Mouse (Mus musculus) midbrain, embryonic 10.5 days (tissue): ENCODE data around the gene Gdf9. TPM values are rescaled to one million over a fixed set of nuclear protein-coding genes. Genes with fewer than 3 reads are reported as not detected.
"Not testable (repeated sequence)": the region's sequence is repeated elsewhere in the genome, so short reads cannot be mapped to it uniquely, and the experiment has no call there.

Source experiments
- DNase-seq: peaks from one replicate; pipeline ENCODE4 v3.0.0-alpha.2; 2017; ENCODE audit warnings: low spot score
- H3K27ac ChIP-seq: fragments of 300-500 bp; sonication (generic); replicated peaks from 2 replicates; pipeline ENCODE4 v1.5.1; 2016; ENCODE audit warnings: mild to moderate bottlenecking
- H3K27me3 ChIP-seq: fragments of 300-500 bp; sonication (generic); 2 replicates; pipeline ENCODE4 v1.6.1; 2016; ENCODE audit warnings: low read depth, mild to moderate bottlenecking; ENCODE audit not compliant: poor library complexity, severe bottlenecking
- H3K36me3 ChIP-seq: fragments of 300-500 bp; sonication (generic); 2 replicates; pipeline ENCODE4 v1.6.1; 2016; ENCODE audit warnings: mild to moderate bottlenecking, moderate library complexity
- H3K4me1 ChIP-seq: fragments of 300-500 bp; sonication (generic); 2 replicates; pipeline ENCODE4 v1.6.1; 2016
- H3K4me3 ChIP-seq: fragments of 300-500 bp; sonication (generic); 2 replicates; pipeline ENCODE4 v1.5.1; 2016; ENCODE audit warnings: mild to moderate bottlenecking, moderate library complexity
- H3K9me3 ChIP-seq: fragments of 300-500 bp; sonication (generic); replicated peaks from 2 replicates; pipeline ENCODE4 v1.6.1; 2016; ENCODE audit warnings: mild to moderate bottlenecking
- WGBS: fragments of 180-500 bp; shearing (Covaris S2); methylation state at CpG from one replicate; pipeline ENCODE4 v1.1.7; 2016; 5-methylcytosine and 5-hydroxymethylcytosine counted together
- polyA plus RNA-seq: library from polyadenylated mRNA; unstranded; fragments of >200 nt; fragmentation: Nextera tagmentation; extraction: Ambion mirVana; gene quantifications from 2 replicates; pipeline ENCODE4 v1.2.1, GENCODE M21; 2016

Gdf9 gene
- polyA plus RNA-seq = 2.1 and 2.7 TPM in 2 replicates

GRCm38 (mm10) chr11:53430670-53431346, at the start of gene Gdf9, which contains the start of gene Uqcrq:
Gene Gdf9 (plus strand): TSS chr11:53431023.
Gene Uqcrq (minus strand): TSS chr11:53430831.
- peaks cover 21% of the 10 kb centered on the region for H3K36me3 ChIP-seq
- under 1% methylated on average over 44 of the region's 44 CpGs for WGBS
- H3K4me3 ChIP-seq = peak within 1 kb of the TSS; percentile 93
- peak within 1 kb of the TSS; percentile 86 for H3K27ac ChIP-seq
- H3K4me1 ChIP-seq = peaks cover 19% of the 10 kb centered on the region
- H3K9me3 ChIP-seq = no peaks in the 10 kb centered on the region
- H3K27me3 ChIP-seq = no peaks in the 10 kb centered on the region
- DNase-seq = peak; percentile 97

- H3K4me3 ChIP-seq = no peak overlapping the region
- no peaks in the 10 kb centered on the region for H3K4me1 ChIP-seq
Measured at GRCm38 (mm10) chr11:53383758-53384428, 46.9 kb upstream of the Gdf9 start.

GRCm38 (mm10) chr11:53393856-53394255, 37.0 kb upstream of the Gdf9 start:
- H3K27ac ChIP-seq = no peak overlapping the region
- WGBS = 89% methylated on average over 1 of the region's 1 CpGs
- no peak overlapping the region for H3K4me3 ChIP-seq
- no peaks in the 10 kb centered on the region for H3K4me1 ChIP-seq
- H3K36me3 ChIP-seq = peaks cover 91% of the 10 kb centered on the region
- H3K9me3 ChIP-seq = no peaks in the 10 kb centered on the region
- H3K27me3 ChIP-seq = no peaks in the 10 kb centered on the region
- no peak for DNase-seq

More at GRCm38 (mm10) chr11:53383758-53384428, 46.9 kb upstream of the Gdf9 start:
- no peaks in the 10 kb centered on the region for H3K9me3 ChIP-seq
- no peak for DNase-seq
- no peak overlapping the region for H3K27ac ChIP-seq
- peaks cover 87% of the 10 kb centered on the region for H3K36me3 ChIP-seq
- H3K27me3 ChIP-seq = no peaks in the 10 kb centered on the region
- 96% methylated on average over 2 of the region's 2 CpGs for WGBS

GRCm38 (mm10) chr11:53403638-53404037, 27.2 kb upstream of the Gdf9 start:
- Histone ChIP-seq H3K4me3 (no peak overlapping the region), H3K27me3 (no peaks in the 10 kb centered on the region), H3K36me3 (peaks cover 97% of the 10 kb centered on the region), H3K4me1 (no peaks in the 10 kb centered on the region), H3K27ac (no peak overlapping the region), H3K9me3 (no peaks in the 10 kb centered on the region)
- DNase-seq = no peak
- 100% methylated on average over 1 of the region's 1 CpGs for WGBS

DNA sequence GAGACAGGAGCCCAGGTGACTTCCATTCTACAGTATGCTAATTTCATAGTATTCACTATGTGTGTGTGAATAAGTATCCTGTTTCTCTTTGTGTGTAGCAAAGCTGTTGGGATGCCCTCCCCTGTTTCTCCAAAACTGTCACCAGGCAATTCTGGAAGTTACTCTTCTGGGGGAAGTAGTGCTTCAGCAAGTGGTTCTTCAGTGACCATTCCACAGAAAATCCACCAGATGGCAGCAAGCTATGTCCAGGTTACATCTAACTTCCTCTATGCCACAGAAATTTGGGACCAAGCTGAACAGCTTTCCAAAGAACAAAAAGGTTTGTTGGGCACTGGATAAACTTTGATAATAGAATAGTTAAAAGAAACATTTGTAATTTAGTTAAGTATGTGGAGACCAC, 19.1 kb upstream of the Gdf9 start:
- Histone ChIP-seq H3K36me3 (peaks cover 98% of the 10 kb centered on the region), H3K27me3 (no peaks in the 10 kb centered on the region)
- DNase-seq = no peak

DNA sequence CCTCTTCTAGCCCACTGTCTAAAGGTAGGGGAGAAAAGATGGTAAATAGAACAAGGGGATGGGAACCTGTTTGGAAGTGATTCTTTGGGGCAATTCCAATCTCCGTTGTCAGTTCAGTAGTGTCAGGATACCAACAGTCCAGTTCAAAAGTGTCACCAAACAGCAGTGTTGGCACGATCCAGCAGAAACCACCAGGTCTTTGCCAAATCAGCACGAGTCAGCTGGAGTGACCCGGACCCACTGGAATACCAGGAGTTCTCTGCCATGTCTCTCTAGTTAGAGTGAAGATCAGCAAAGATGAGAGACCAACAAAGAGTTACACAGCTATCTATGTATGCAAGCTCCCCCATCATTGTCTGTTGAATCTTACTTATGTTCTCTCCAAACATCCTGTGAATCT, 17.0 kb upstream of the Gdf9 start:
- no peaks in the 10 kb centered on the region for H3K9me3 ChIP-seq
- H3K27me3 ChIP-seq = no peaks in the 10 kb centered on the region
- DNase-seq = no peak
- H3K4me1 ChIP-seq = no peaks in the 10 kb centered on the region
- H3K27ac ChIP-seq = no peak overlapping the region
- peaks cover 98% of the 10 kb centered on the region for H3K36me3 ChIP-seq
- WGBS = 94% methylated on average over 4 of the region's 4 CpGs
- H3K4me3 ChIP-seq = no peak overlapping the region

More for the DNA sequence above, 19.1 kb upstream of the Gdf9 start:
- no peak overlapping the region for H3K4me3 ChIP-seq
- H3K27ac ChIP-seq = no peak overlapping the region
- no peaks in the 10 kb centered on the region for H3K9me3 ChIP-seq
- H3K4me1 ChIP-seq = no peaks in the 10 kb centered on the region

GRCm38 (mm10) chr11:53418048-53418447, 12.8 kb upstream of the Gdf9 start:
- H3K4me3 ChIP-seq = no peak overlapping the region
- H3K27me3 ChIP-seq = no peaks in the 10 kb centered on the region
- no peaks in the 10 kb centered on the region for H3K4me1 ChIP-seq
- H3K27ac ChIP-seq = no peak overlapping the region
- H3K9me3 ChIP-seq = no peaks in the 10 kb centered on the region
- peaks cover 88% of the 10 kb centered on the region for H3K36me3 ChIP-seq
- DNase-seq = no peak

GRCm38 (mm10) chr11:53423036-53423435, 7.8 kb upstream of the Gdf9 start, which contains the start of gene Leap2:
Gene Leap2 (minus strand): TSS chr11:53423170.
- DNase-seq = no peak
- H3K4me1 ChIP-seq = no peaks in the 10 kb centered on the region
- H3K27ac ChIP-seq = no peak within 1 kb of the TSS
- H3K36me3 ChIP-seq = peaks cover 47% of the 10 kb centered on the region
- H3K9me3 ChIP-seq = no peaks in the 10 kb centered on the region
- no peak within 1 kb of the TSS for H3K4me3 ChIP-seq
- H3K27me3 ChIP-seq = no peaks in the 10 kb centered on the region
- 88% methylated on average over 4 of the region's 4 CpGs for WGBS

DNA sequence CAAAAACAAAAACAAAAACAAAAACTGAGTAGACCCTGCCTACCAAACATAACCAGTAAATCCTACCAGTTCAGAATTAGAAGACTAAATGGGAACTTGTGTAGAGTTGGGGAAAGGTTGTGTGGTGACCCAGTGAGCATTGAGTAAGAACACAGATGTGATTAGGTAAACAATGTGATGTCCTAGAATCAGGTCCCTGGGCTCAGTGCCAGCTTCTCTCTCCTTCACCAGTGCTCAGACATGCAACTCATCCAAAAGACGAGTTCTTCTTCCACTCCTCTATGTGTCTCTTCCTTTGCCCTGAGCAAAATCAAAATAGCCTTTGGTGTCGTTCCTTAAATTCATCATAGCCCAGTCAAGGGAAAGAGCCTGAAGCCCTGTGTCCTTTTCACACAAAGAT, 6.0 kb upstream of the Gdf9 start:
- no peaks in the 10 kb centered on the region for H3K27me3 ChIP-seq
- peaks cover 45% of the 10 kb centered on the region for H3K36me3 ChIP-seq
- no peak overlapping the region for H3K4me3 ChIP-seq
- H3K27ac ChIP-seq = no peak overlapping the region
- no peaks in the 10 kb centered on the region for H3K9me3 ChIP-seq
- DNase-seq = no peak
- H3K4me1 ChIP-seq = peaks cover 8% of the 10 kb centered on the region
- WGBS = 91% methylated on average over 2 of the region's 2 CpGs

- Histone ChIP-seq H3K4me1 (peaks cover 11% of the 10 kb centered on the region), H3K4me3 (no peak overlapping the region), H3K27ac (no peak overlapping the region), H3K9me3 (no peaks in the 10 kb centered on the region), H3K27me3 (no peaks in the 10 kb centered on the region), H3K36me3 (peaks cover 40% of the 10 kb centered on the region)
- DNase-seq = no peak
- WGBS = 87% methylated on average over 3 of the region's 3 CpGs
Measured at GRCm38 (mm10) chr11:53425251-53425650, 5.6 kb upstream of the Gdf9 start.

DNA sequence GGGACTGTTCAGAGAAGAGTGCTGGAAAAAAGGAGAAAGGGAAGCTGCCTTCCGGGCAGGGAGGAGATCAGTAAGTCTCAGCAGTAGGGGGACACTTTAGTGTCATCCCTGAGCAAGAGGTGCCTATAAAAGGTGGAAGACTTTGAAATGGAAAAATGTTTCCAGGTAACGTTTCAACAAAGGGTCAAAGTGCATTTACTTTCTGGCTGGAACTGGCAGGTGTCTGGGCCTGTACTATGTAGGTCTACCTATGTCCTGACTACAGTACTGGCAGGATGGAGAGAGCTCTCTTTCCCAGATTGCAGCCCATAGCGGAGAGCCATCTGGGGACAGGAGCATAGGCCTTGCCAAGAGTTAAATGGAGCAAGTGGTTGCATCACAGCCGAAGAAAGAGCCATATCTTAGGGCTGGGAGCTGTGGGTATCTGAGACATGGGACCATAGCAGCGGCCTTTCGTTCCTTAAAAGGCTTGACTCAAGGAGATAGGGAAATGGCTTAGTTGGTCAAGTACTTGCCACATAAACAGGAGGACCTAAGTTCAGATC, 5.0 kb upstream of the Gdf9 start:
- WGBS = 85% methylated on average over 6 of the region's 6 CpGs

GRCm38 (mm10) chr11:53426914-53427313, 3.9 kb upstream of the Gdf9 start:
- WGBS = 90% methylated on average over 3 of the region's 3 CpGs
- not testable (repeated sequence) for H3K4me3 ChIP-seq, DNase-seq, H3K9me3 ChIP-seq, H3K27ac ChIP-seq, H3K27me3 ChIP-seq
- Histone ChIP-seq H3K36me3 (peaks cover 25% of the 10 kb centered on the region), H3K4me1 (peaks cover 19% of the 10 kb centered on the region)

More for the DNA sequence above, 5.0 kb upstream of the Gdf9 start:
- H3K4me3 ChIP-seq = no peak overlapping the region
- DNase-seq = no peak
- no peaks in the 10 kb centered on the region for H3K27me3 ChIP-seq
- no peaks in the 10 kb centered on the region for H3K9me3 ChIP-seq
- no peak overlapping the region for H3K27ac ChIP-seq
- peaks cover 35% of the 10 kb centered on the region for H3K36me3 ChIP-seq
- H3K4me1 ChIP-seq = peaks cover 11% of the 10 kb centered on the region
